Mouse (Mus musculus): ENCODE measurements around the gene Gm45521. TPM values are rescaled to one million over a fixed set of nuclear protein-coding genes. Genes with fewer than 3 reads are reported as not detected.

The Gm45521 gene
- polyA plus RNA-seq, 1 experiment from 2014 or later, result not detected

DNA sequence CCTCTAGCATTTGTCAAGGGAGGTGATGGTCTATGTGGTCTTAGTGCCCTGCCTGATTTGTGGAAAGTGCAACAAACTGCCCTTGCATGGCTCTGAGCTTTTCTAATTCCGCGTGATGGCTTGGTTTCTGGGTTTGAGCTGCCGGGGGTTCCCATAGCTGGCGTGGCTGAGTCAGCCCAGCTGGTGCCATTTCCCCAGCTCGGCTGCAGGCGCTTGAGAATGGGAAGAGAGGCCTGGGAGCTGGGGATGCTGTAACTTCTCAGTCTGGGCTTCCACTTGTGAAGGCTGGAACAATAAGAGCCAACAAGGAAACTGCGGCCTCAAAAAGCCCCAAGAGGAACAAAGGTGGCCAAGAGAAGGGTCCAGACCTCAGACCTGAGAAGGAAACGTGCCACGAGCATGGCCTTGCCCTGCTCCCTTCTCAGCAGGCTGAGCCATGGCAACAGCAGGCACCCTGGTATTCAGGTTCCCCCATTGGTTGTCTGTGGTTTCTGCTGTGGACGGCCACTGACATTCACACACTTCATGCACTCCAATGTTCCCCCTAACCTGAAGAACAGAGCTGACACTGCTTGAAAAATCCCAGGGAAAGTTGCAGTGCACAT is 14.9 kb downstream of the Gm45521 start:
- WGBS, result 55% methylated on average over 10 of the region's 10 CpGs
- H3K4me1 ChIP-seq (ENCODE audit: insufficient read depth, low read length), result no peaks in the 10 kb centered on the region
- no peaks in the 10 kb centered on the region for H3K36me3 ChIP-seq (ENCODE audit: insufficient read depth, low read length)
- no peak overlapping the region for H3K27ac ChIP-seq (ENCODE audit: low read length)
- H3K27me3 ChIP-seq (ENCODE audit: insufficient read depth, low read length), result no peaks in the 10 kb centered on the region
- H3K9ac ChIP-seq (replicated peaks; ENCODE audit: low read length), result no peak overlapping the region
- H3K9me3 ChIP-seq (ENCODE audit: low read length), result no peaks in the 10 kb centered on the region
- H3K4me3 ChIP-seq (ENCODE audit: low read length), result no peak overlapping the region
- H3K4me2 ChIP-seq (replicated peaks; ENCODE audit: low read depth, low read length), result no peak overlapping the region
- ATAC-seq (ENCODE audit: low FRiP score, low TSS enrichment), result no peak

- no peaks in the 10 kb centered on the region for H3K27me3 ChIP-seq (ENCODE audit: insufficient read depth, low read length)
- no peak overlapping the region for H3K4me3 ChIP-seq (ENCODE audit: low read length)
- H3K4me2 ChIP-seq (replicated peaks; ENCODE audit: low read depth, low read length), result no peak overlapping the region
- H3K9me3 ChIP-seq (ENCODE audit: low read length), result no peaks in the 10 kb centered on the region
- no peak overlapping the region for H3K9ac ChIP-seq (replicated peaks; ENCODE audit: low read length)
- H3K27ac ChIP-seq (ENCODE audit: low read length), result no peak overlapping the region
- no peaks in the 10 kb centered on the region for H3K4me1 ChIP-seq (ENCODE audit: insufficient read depth, low read length)
- no peaks in the 10 kb centered on the region for H3K36me3 ChIP-seq (ENCODE audit: insufficient read depth, low read length)
- ATAC-seq (ENCODE audit: low FRiP score, low TSS enrichment), result no peak
- 74% methylated on average over 1 of the region's 1 CpGs for WGBS
These were observed 17.6 kb downstream of the Gm45521 start for GRCm38 (mm10) chr14:7974643-7975042.

DNA sequence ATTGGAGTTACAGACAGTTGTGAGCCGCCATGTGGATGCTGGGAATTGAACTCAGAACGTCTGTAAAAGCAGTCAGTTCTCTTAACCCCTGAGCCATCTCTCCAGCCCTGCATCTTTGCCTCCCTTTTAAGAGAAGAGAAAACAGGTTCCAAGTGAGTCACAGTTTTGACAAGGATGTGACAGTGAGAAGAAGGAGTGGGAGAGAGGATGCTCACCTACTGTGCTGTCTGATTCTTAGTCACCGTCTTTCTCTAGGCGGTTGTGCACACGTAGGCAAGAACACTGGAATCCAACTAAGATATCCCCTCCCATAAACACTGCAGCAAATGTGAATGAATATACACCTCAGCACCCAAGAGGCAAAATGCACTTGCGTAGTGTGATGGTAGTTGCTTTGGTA is 18.1 kb downstream of the Gm45521 start:
- no peaks in the 10 kb centered on the region for H3K4me1 ChIP-seq (ENCODE audit: insufficient read depth, low read length)
- H3K27ac ChIP-seq (ENCODE audit: low read length), result no peak overlapping the region
- H3K4me3 ChIP-seq (ENCODE audit: low read length), result no peak overlapping the region
- no peak for ATAC-seq (ENCODE audit: low FRiP score, low TSS enrichment)
- no peaks in the 10 kb centered on the region for H3K27me3 ChIP-seq (ENCODE audit: insufficient read depth, low read length)
- no peaks in the 10 kb centered on the region for H3K36me3 ChIP-seq (ENCODE audit: insufficient read depth, low read length)
- no peak overlapping the region for H3K9ac ChIP-seq (replicated peaks; ENCODE audit: low read length)
- no peak overlapping the region for H3K4me2 ChIP-seq (replicated peaks; ENCODE audit: low read depth, low read length)
- no peaks in the 10 kb centered on the region for H3K9me3 ChIP-seq (ENCODE audit: low read length)
- 80% methylated on average over 6 of the region's 6 CpGs for WGBS

- Histone ChIP-seq H3K27me3 (ENCODE audit: insufficient read depth, low read length) (no peaks in the 10 kb centered on the region), H3K27ac (ENCODE audit: low read length) (no peak overlapping the region), H3K4me3 (ENCODE audit: low read length) (no peak overlapping the region), H3K36me3 (ENCODE audit: insufficient read depth, low read length) (no peaks in the 10 kb centered on the region), H3K4me1 (ENCODE audit: insufficient read depth, low read length) (no peaks in the 10 kb centered on the region), H3K9me3 (ENCODE audit: low read length) (no peaks in the 10 kb centered on the region), H3K4me2 (replicated peaks; ENCODE audit: low read depth, low read length) (no peak overlapping the region), H3K9ac (replicated peaks; ENCODE audit: low read length) (no peak overlapping the region)
- ATAC-seq (ENCODE audit: low FRiP score, low TSS enrichment), result no peak
- 95% methylated on average over 1 of the region's 1 CpGs for WGBS
These were observed 20.4 kb downstream of the Gm45521 start for GRCm38 (mm10) chr14:7977471-7977870.

- Histone ChIP-seq H3K4me3 (ENCODE audit: low read length) (no peak overlapping the region), H3K9ac (replicated peaks; ENCODE audit: low read length) (no peak overlapping the region), H3K27ac (ENCODE audit: low read length) (no peak overlapping the region), H3K9me3 (ENCODE audit: low read length) (no peaks in the 10 kb centered on the region), H3K27me3 (ENCODE audit: insufficient read depth, low read length) (no peaks in the 10 kb centered on the region), H3K36me3 (ENCODE audit: insufficient read depth, low read length) (no peaks in the 10 kb centered on the region), H3K4me1 (ENCODE audit: insufficient read depth, low read length) (no peaks in the 10 kb centered on the region), H3K4me2 (replicated peaks; ENCODE audit: low read depth, low read length) (no peak overlapping the region)
- WGBS, result 71% methylated on average over 1 of the region's 1 CpGs
- ATAC-seq (ENCODE audit: low FRiP score, low TSS enrichment), result no peak
These were observed 21.1 kb downstream of the Gm45521 start for GRCm38 (mm10) chr14:7978183-7978582.

- no peak overlapping the region for H3K9ac ChIP-seq (replicated peaks; ENCODE audit: low read length)
- H3K27me3 ChIP-seq (ENCODE audit: insufficient read depth, low read length), result no peaks in the 10 kb centered on the region
- no peaks in the 10 kb centered on the region for H3K9me3 ChIP-seq (ENCODE audit: low read length)
- WGBS, result 96% methylated on average over 1 of the region's 1 CpGs
- ATAC-seq (ENCODE audit: low FRiP score, low TSS enrichment), result no peak
- H3K4me3 ChIP-seq (ENCODE audit: low read length), result no peak overlapping the region
- H3K36me3 ChIP-seq (ENCODE audit: insufficient read depth, low read length), result no peaks in the 10 kb centered on the region
- no peaks in the 10 kb centered on the region for H3K4me1 ChIP-seq (ENCODE audit: insufficient read depth, low read length)
- no peak overlapping the region for H3K4me2 ChIP-seq (replicated peaks; ENCODE audit: low read depth, low read length)
- H3K27ac ChIP-seq (ENCODE audit: low read length), result no peak overlapping the region
These were observed 24.1 kb downstream of the Gm45521 start for GRCm38 (mm10) chr14:7981226-7981625.

- Histone ChIP-seq H3K4me1 (ENCODE audit: insufficient read depth, low read length) (peaks cover 7% of the 10 kb centered on the region; the same call in 1 of the 2 replicates), H3K9ac (replicated peaks; ENCODE audit: low read length) (no peak overlapping the region), H3K36me3 (ENCODE audit: insufficient read depth, low read length) (no peaks in the 10 kb centered on the region), H3K4me3 (ENCODE audit: low read length) (no peak overlapping the region), H3K9me3 (ENCODE audit: low read length) (no peaks in the 10 kb centered on the region), H3K27me3 (ENCODE audit: insufficient read depth, low read length) (no peaks in the 10 kb centered on the region), H3K4me2 (replicated peaks; ENCODE audit: low read depth, low read length) (no peak overlapping the region), H3K27ac (ENCODE audit: low read length) (no peak overlapping the region)
- ATAC-seq (ENCODE audit: low FRiP score, low TSS enrichment), result no peak
- 94% methylated on average over 6 of the region's 6 CpGs for WGBS
These were observed 29.8 kb downstream of the Gm45521 start for GRCm38 (mm10) chr14:7986913-7987312.

GRCm38 (mm10) chr14:7989371-7989770 is 32.3 kb downstream of the Gm45521 start:
- no peak overlapping the region for H3K27ac ChIP-seq (ENCODE audit: low read length)
- ATAC-seq (ENCODE audit: low FRiP score, low TSS enrichment), result no peak
- no peaks in the 10 kb centered on the region for H3K9me3 ChIP-seq (ENCODE audit: low read length)
- no peak overlapping the region for H3K4me2 ChIP-seq (replicated peaks; ENCODE audit: low read depth, low read length)
- H3K9ac ChIP-seq (replicated peaks; ENCODE audit: low read length), result no peak overlapping the region
- 41% methylated on average over 1 of the region's 1 CpGs for WGBS
- H3K27me3 ChIP-seq (ENCODE audit: insufficient read depth, low read length), result no peaks in the 10 kb centered on the region
- H3K4me3 ChIP-seq (ENCODE audit: low read length), result no peak overlapping the region
- peaks cover 7% of the 10 kb centered on the region; the same call in 1 of the 2 replicates for H3K4me1 ChIP-seq (ENCODE audit: insufficient read depth, low read length)
- no peaks in the 10 kb centered on the region for H3K36me3 ChIP-seq (ENCODE audit: insufficient read depth, low read length)

DNA sequence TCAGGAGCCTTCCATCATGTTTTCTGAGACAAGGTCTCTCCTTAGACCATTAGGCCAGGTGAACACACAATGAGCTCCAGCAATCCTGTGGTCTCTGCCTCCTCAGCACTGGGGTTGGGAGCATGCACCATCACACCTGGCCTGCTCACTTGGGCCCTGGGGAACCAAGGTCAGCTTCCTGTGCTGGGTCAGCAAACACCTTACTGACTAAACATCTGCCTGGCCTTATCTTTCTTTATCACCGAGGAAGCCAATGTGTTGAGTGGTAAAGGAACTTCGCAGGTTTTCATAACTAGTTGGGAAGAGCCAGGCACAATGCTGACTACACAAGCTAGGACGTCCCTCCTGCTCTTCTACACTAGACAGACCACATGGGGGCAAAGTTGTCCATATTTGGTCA is 32.9 kb downstream of the Gm45521 start:
- no peaks in the 10 kb centered on the region for H3K9me3 ChIP-seq (ENCODE audit: low read length)
- 76% methylated on average over 3 of the region's 3 CpGs for WGBS
- peaks cover 7% of the 10 kb centered on the region; the same call in 1 of the 2 replicates for H3K4me1 ChIP-seq (ENCODE audit: insufficient read depth, low read length)
- no peaks in the 10 kb centered on the region for H3K27me3 ChIP-seq (ENCODE audit: insufficient read depth, low read length)
- no peak overlapping the region for H3K4me2 ChIP-seq (replicated peaks; ENCODE audit: low read depth, low read length)
- ATAC-seq (ENCODE audit: low FRiP score, low TSS enrichment), result no peak
- no peak overlapping the region for H3K4me3 ChIP-seq (ENCODE audit: low read length)
- H3K36me3 ChIP-seq (ENCODE audit: insufficient read depth, low read length), result no peaks in the 10 kb centered on the region
- H3K27ac ChIP-seq (ENCODE audit: low read length), result no peak overlapping the region
- H3K9ac ChIP-seq (replicated peaks; ENCODE audit: low read length), result no peak overlapping the region

GRCm38 (mm10) chr14:7991108-7991776 is 34.2 kb downstream of the Gm45521 start:
- Histone ChIP-seq H3K4me1 (ENCODE audit: insufficient read depth, low read length) (peaks cover 7% of the 10 kb centered on the region; the same call in 1 of the 2 replicates), H3K27ac (ENCODE audit: low read length) (no peak overlapping the region), H3K36me3 (ENCODE audit: insufficient read depth, low read length) (no peaks in the 10 kb centered on the region), H3K9ac (replicated peaks; ENCODE audit: low read length) (no peak overlapping the region), H3K27me3 (ENCODE audit: insufficient read depth, low read length) (no peaks in the 10 kb centered on the region), H3K4me3 (ENCODE audit: low read length) (no peak overlapping the region), H3K4me2 (replicated peaks; ENCODE audit: low read depth, low read length) (no peak overlapping the region), H3K9me3 (ENCODE audit: low read length) (no peaks in the 10 kb centered on the region)
- ATAC-seq (ENCODE audit: low FRiP score, low TSS enrichment), result peak; percentile 35; the same call in 1 of the 2 replicates
- 76% methylated on average over 5 of the region's 5 CpGs for WGBS

All from kidney, embryonic 16.5 days (tissue).